Mouse (Mus musculus) kidney, postnatal 0 days (tissue): ENCODE results near the gene Paqr7. TPM values are rescaled to one million over a fixed set of nuclear protein-coding genes. Genes with fewer than 3 reads are reported as not detected.

Source experiments
- ATAC-seq: fragments of 200-750 bp; cut with Nextera tagmentation; replicated peaks from 2 replicates; pipeline ENCODE4 v1.8.0; 2017; ENCODE audit warnings: low read depth, moderate number of reproducible peaks, moderate TSS enrichment, moderate library complexity; ENCODE audit not compliant: low FRiP score
- DNase-seq: peaks from one replicate; pipeline ENCODE4 v3.0.0-alpha.2; 2016; ENCODE audit warnings: low spot score
- H3K27ac ChIP-seq: fragments of 300-500 bp; sonication (generic); 2 replicates; pipeline ENCODE4 v1.5.1; 2014; ENCODE audit warnings: mild to moderate bottlenecking
- H3K27me3 ChIP-seq: fragments of 300-500 bp; sonication (generic); 2 replicates; pipeline ENCODE4 v1.6.1; 2014; ENCODE audit warnings: low read length, mixed read lengths; ENCODE audit not compliant: insufficient read depth
- H3K36me3 ChIP-seq: fragments of 300-500 bp; sonication (generic); 2 replicates; pipeline ENCODE4 v1.6.1; 2014; ENCODE audit warnings: low read length, mixed read lengths; ENCODE audit not compliant: insufficient read depth
- H3K4me1 ChIP-seq: fragments of 300-500 bp; sonication (generic); replicated peaks from 2 replicates; pipeline ENCODE4 v1.6.1; 2014; ENCODE audit warnings: antibody characterized with exemption, low read length, mixed read lengths; ENCODE audit not compliant: insufficient read depth
- H3K4me2 ChIP-seq: fragments of 300-500 bp; sonication (generic); 2 replicates; pipeline ENCODE4 v1.6.1; 2014; ENCODE audit warnings: mild to moderate bottlenecking, low read length, moderate library complexity, mixed read lengths
- H3K4me3 ChIP-seq: fragments of 300-500 bp; sonication (generic); replicated peaks from 2 replicates; pipeline ENCODE4 v1.5.1; 2014; ENCODE audit warnings: low read depth, low read length
- H3K9ac ChIP-seq: fragments of 300-500 bp; sonication (generic); 2 replicates; pipeline ENCODE4 v1.6.1; 2014; ENCODE audit warnings: low read depth, low read length
- H3K9me3 ChIP-seq: fragments of 300-500 bp; sonication (generic); replicated peaks from 2 replicates; pipeline ENCODE4 v1.6.1; 2016; ENCODE audit warnings: low read length, inconsistent platforms, mixed read lengths
- CTCF ChIP-seq: IDR thresholded peaks from 2 replicates; pipeline ENCODE4 v1.5.1; 2016; ENCODE audit warnings: antibody characterized with exemption, low read depth, mild to moderate bottlenecking, moderate library complexity
- WGBS: fragments of 180-500 bp; shearing (Covaris S2); extraction: QIAGEN DNeasy Blood & Tissue Kit; methylation state at CpG from one replicate; pipeline ENCODE4 v1.1.7; 2014; 5-methylcytosine and 5-hydroxymethylcytosine counted together
- polyA plus RNA-seq: library from polyadenylated mRNA; unstranded; fragments of >200 nt; fragmentation: Nextera tagmentation; extraction: Ambion mirVana; gene quantifications from 2 replicates; pipeline ENCODE4 v1.2.1, GENCODE M21; 2015

The Paqr7 gene
- polyA plus RNA-seq, 1 experiment from 2014 or later: 5.7 TPM

GRCm38 (mm10) chr4:134549899-134550298 lies 53.4 kb downstream of the Paqr7 start:
- Histone ChIP-seq H3K36me3 (0 out of 2 replicates have a peak, but pooled peaks cover 8% of the 10 kb centered on the region), H3K27me3 (no peaks in the 10 kb centered on the region), H3K9ac (no peak overlapping the region), H3K4me3 (no peak overlapping the region), H3K4me1 (no peaks in the 10 kb centered on the region; the same call in 1 of the 2 replicates), H3K9me3 (peaks cover 5% of the 10 kb centered on the region), H3K4me2 (no peak overlapping the region), H3K27ac (no peak overlapping the region)
- WGBS: 98% methylated on average over 8 of the region's 8 CpGs
- ATAC-seq: no peak
- peak; percentile 41 for TF ChIP-seq CTCF
- no peak for DNase-seq

- peak within 1 kb of the TSS; percentile 61 for H3K4me3 ChIP-seq
- peak; percentile 80 for ATAC-seq
- peak within 1 kb of the TSS; percentile 82 for H3K4me2 ChIP-seq
- WGBS: under 1% methylated on average over 60 of the region's 67 CpGs
- no peak for TF ChIP-seq CTCF
- peaks cover 5% of the 10 kb centered on the region for H3K9me3 ChIP-seq
- H3K4me1 ChIP-seq: no peaks in the 10 kb centered on the region; the same call in 1 of the 2 replicates
- peak within 1 kb of the TSS; percentile 89 for H3K9ac ChIP-seq
- DNase-seq: peak; percentile 87
- H3K36me3 ChIP-seq: 0 out of 2 replicates have a peak, but pooled peaks cover 5% of the 10 kb centered on the region
- H3K27me3 ChIP-seq: no peaks in the 10 kb centered on the region
- peak within 1 kb of the TSS; percentile 80 for H3K27ac ChIP-seq
These were observed 55.2 kb downstream of the Paqr7 start, which contains the start of gene Selenon for GRCm38 (mm10) chr4:134551494-134552316. Gene Selenon, minus strand, starts transcription at chr4:134552166.

- Histone ChIP-seq H3K9ac (no peak overlapping the region), H3K36me3 (0 out of 2 replicates have a peak, but pooled peaks cover 3% of the 10 kb centered on the region), H3K4me1 (no peaks in the 10 kb centered on the region; the same call in 1 of the 2 replicates), H3K27me3 (no peaks in the 10 kb centered on the region), H3K4me2 (no peak overlapping the region), H3K9me3 (peaks cover 5% of the 10 kb centered on the region), H3K27ac (no peak overlapping the region), H3K4me3 (no peak overlapping the region)
- TF ChIP-seq CTCF: peak; percentile 46; the same call in 1 of the 2 replicates
- 77% methylated on average over 1 of the region's 1 CpGs for WGBS
- peak; percentile 24 for DNase-seq
- no peak for ATAC-seq
These were observed 57.1 kb downstream of the Paqr7 start for GRCm38 (mm10) chr4:134553631-134554030.

- Histone ChIP-seq H3K27me3 (no peaks in the 10 kb centered on the region), H3K4me1 (no peaks in the 10 kb centered on the region; the same call in 1 of the 2 replicates), H3K36me3 (no peaks in the 10 kb centered on the region), H3K4me2 (no peak overlapping the region), H3K27ac (no peak overlapping the region), H3K9me3 (no peaks in the 10 kb centered on the region), H3K4me3 (no peak overlapping the region), H3K9ac (no peak overlapping the region)
- TF ChIP-seq CTCF: peak; percentile 63
- no peak for ATAC-seq
- DNase-seq: peak; percentile 54
- WGBS: 51% methylated on average over 8 of the region's 8 CpGs
These were observed 59.6 kb downstream of the Paqr7 start for GRCm38 (mm10) chr4:134555956-134556580.

- no peak overlapping the region for H3K4me2 ChIP-seq
- no peaks in the 10 kb centered on the region for H3K9me3 ChIP-seq
- no peak for ATAC-seq
- peak; percentile 66 for DNase-seq
- TF ChIP-seq CTCF: peak; percentile 18; the same call in 1 of the 2 replicates
- H3K9ac ChIP-seq: no peak overlapping the region
- H3K36me3 ChIP-seq: no peaks in the 10 kb centered on the region
- H3K4me3 ChIP-seq: no peak overlapping the region
- WGBS: 15% methylated on average over 16 of the region's 16 CpGs
- no peak overlapping the region for H3K27ac ChIP-seq
- no peaks in the 10 kb centered on the region for H3K27me3 ChIP-seq
- no peaks in the 10 kb centered on the region for H3K4me1 ChIP-seq
These were observed 61.2 kb downstream of the Paqr7 start for GRCm38 (mm10) chr4:134557626-134558249.

GRCm38 (mm10) chr4:134558570-134559113 lies 62.1 kb downstream of the Paqr7 start:
- Histone ChIP-seq H3K9ac (no peak overlapping the region), H3K27ac (no peak overlapping the region), H3K9me3 (no peaks in the 10 kb centered on the region), H3K36me3 (no peaks in the 10 kb centered on the region), H3K4me2 (no peak overlapping the region), H3K27me3 (no peaks in the 10 kb centered on the region), H3K4me1 (no peaks in the 10 kb centered on the region), H3K4me3 (no peak overlapping the region)
- 57% methylated on average over 9 of the region's 9 CpGs for WGBS
- DNase-seq (no peak), ATAC-seq (no peak)
- no peak for TF ChIP-seq CTCF
